Mouse (Mus musculus) olfactory bulb, adult 2 months (tissue): ENCODE results near the gene Fgfr2. TPM values are rescaled to one million over a fixed set of nuclear protein-coding genes. Genes with fewer than 3 reads are reported as not detected.

Source experiments
- H3K27ac ChIP-seq: fragments of 200-500 bp; 2 replicates; pipeline ENCODE4 v1.5.1; 2012; ENCODE audit warnings: low read depth, low read length; ENCODE audit not compliant: insufficient read depth
- H3K4me1 ChIP-seq: fragments of 200-500 bp; 2 replicates; pipeline ENCODE4 v1.6.1; 2012; ENCODE audit warnings: low read length; ENCODE audit not compliant: control insufficient read depth, insufficient read depth
- H3K4me3 ChIP-seq: fragments of 200-500 bp; 2 replicates; pipeline ENCODE4 v1.5.1; 2012; ENCODE audit warnings: mild to moderate bottlenecking, low read depth, low read length, moderate library complexity; ENCODE audit not compliant: insufficient read depth
- CTCF ChIP-seq: fragments of 200-500 bp; IDR thresholded peaks from 2 replicates; pipeline ENCODE4 v1.5.1; 2012; ENCODE audit warnings: low read depth, mild to moderate bottlenecking, low read length, moderate library complexity; ENCODE audit not compliant: insufficient read depth
- POLR2A ChIP-seq: fragments of 200-500 bp; IDR thresholded peaks from 2 replicates; pipeline ENCODE4 v1.6.1; 2012; ENCODE audit warnings: mild to moderate bottlenecking, low read depth, low read length, moderate library complexity; ENCODE audit not compliant: insufficient read depth
- WGBS: fragments of 180-500 bp; shearing (Covaris S2); methylation state at CpG from one replicate; pipeline ENCODE4 v1.1.7; 2018; 5-methylcytosine and 5-hydroxymethylcytosine counted together
- polyA plus RNA-seq: library from polyadenylated mRNA; stranded (reverse); fragments of >200 nt; gene quantifications from 2 replicates; pipeline ENCODE4 v1.2.4, GENCODE M21; 2012; ENCODE audit warnings: low replicate concordance; ENCODE audit not compliant: missing spikeins, insufficient read depth, insufficient read length

Gene Fgfr2
- polyA plus RNA-seq, 1 experiment, result not detected

- peaks cover 10% of the 10 kb centered on the region for H3K4me1 ChIP-seq
- TF ChIP-seq POLR2A (peak; percentile 54; the same call in 1 of the 2 replicates), CTCF (no peak)
- H3K27ac ChIP-seq, result no peak within 1 kb of the TSS
- WGBS, result 7% methylated on average over 44 of the region's 44 CpGs
- H3K4me3 ChIP-seq, result peak within 1 kb of the TSS; percentile 91
Measured at GRCm38 (mm10) chr7:132610468-132611318, 512.5 kb downstream of the Fgfr2 start, which contains the start of gene Lhpp. Gene Lhpp (plus strand): TSS chr7:132610638.

GRCm38 (mm10) chr7:132608316-132609020 lies 514.7 kb downstream of the Fgfr2 start:
- H3K27ac ChIP-seq, result no peak overlapping the region
- WGBS, result 89% methylated on average over 4 of the region's 4 CpGs
- TF ChIP-seq POLR2A (no peak), CTCF (no peak)
- H3K4me3 ChIP-seq, result no peak overlapping the region
- H3K4me1 ChIP-seq, result peaks cover 5% of the 10 kb centered on the region

GRCm38 (mm10) chr7:132605689-132606088 lies 517.5 kb downstream of the Fgfr2 start:
- peaks cover 2% of the 10 kb centered on the region; the same call in 1 of the 2 replicates for H3K4me1 ChIP-seq
- H3K27ac ChIP-seq, result no peak overlapping the region
- 77% methylated on average over 5 of the region's 5 CpGs for WGBS
- no peak overlapping the region for H3K4me3 ChIP-seq
- no peak for TF ChIP-seq POLR2A
- no peak for TF ChIP-seq CTCF

- Histone ChIP-seq H3K27ac (no peak overlapping the region), H3K4me3 (no peak overlapping the region), H3K4me1 (peaks cover 2% of the 10 kb centered on the region)
- TF ChIP-seq POLR2A, result no peak
- no peak for TF ChIP-seq CTCF
- WGBS, result 80% methylated on average over 4 of the region's 4 CpGs
Measured at GRCm38 (mm10) chr7:132604720-132605119, 518.4 kb downstream of the Fgfr2 start.

- TF ChIP-seq CTCF (no peak), POLR2A (no peak)
- Histone ChIP-seq H3K4me3 (no peak overlapping the region), H3K4me1 (peaks cover 19% of the 10 kb centered on the region), H3K27ac (no peak overlapping the region)
- 55% methylated on average over 8 of the region's 8 CpGs for WGBS
Measured at GRCm38 (mm10) chr7:132600926-132601325, 522.2 kb downstream of the Fgfr2 start.

- H3K27ac ChIP-seq, result no peak overlapping the region
- TF ChIP-seq POLR2A, result no peak
- no peak for TF ChIP-seq CTCF
- WGBS, result 24% methylated on average over 9 of the region's 9 CpGs
- no peak overlapping the region for H3K4me3 ChIP-seq
- H3K4me1 ChIP-seq, result peaks cover 19% of the 10 kb centered on the region
Measured at GRCm38 (mm10) chr7:132600026-132600425, 523.1 kb downstream of the Fgfr2 start.

- 5% methylated on average over 51 of the region's 52 CpGs for WGBS
Measured at GRCm38 (mm10) chr7:132599071-132599975, 523.8 kb downstream of the Fgfr2 start, which contains the start of gene Nkx1-2. Gene Nkx1-2 (minus strand): TSS chr7:132599637.

More at GRCm38 (mm10) chr7:132599071-132599975, 523.8 kb downstream of the Fgfr2 start, which contains the start of gene Nkx1-2:
- TF ChIP-seq CTCF, result no peak
- TF ChIP-seq POLR2A, result no peak
- H3K4me3 ChIP-seq, result peak within 1 kb of the TSS; percentile 11; the same call in 1 of the 2 replicates
- no peak within 1 kb of the TSS for H3K27ac ChIP-seq
- peaks cover 19% of the 10 kb centered on the region for H3K4me1 ChIP-seq
